Mouse (Mus musculus) forebrain, embryonic 14.5 days (tissue): ENCODE data around the gene Eapp. TPM values are rescaled to one million over a fixed set of nuclear protein-coding genes. Genes with fewer than 3 reads are reported as not detected.

Experiments
- ATAC-seq: fragments of 200-750 bp; cut with Nextera tagmentation; 2 replicates; pipeline ENCODE4 v1.8.0; 2017; ENCODE audit warnings: mild to moderate bottlenecking, moderate library complexity
- DNase-seq: peaks from one replicate; pipeline ENCODE4 v3.0.0-alpha.2; 2015; ENCODE audit warnings: low spot score
- H3K27ac ChIP-seq: fragments of 300-500 bp; sonication (generic); 2 replicates; pipeline ENCODE4 v1.5.1; 2014; ENCODE audit warnings: low read depth, mild to moderate bottlenecking, control low read depth, low read length, moderate library complexity
- H3K27me3 ChIP-seq: fragments of 300-500 bp; sonication (generic); replicated peaks from 2 replicates; pipeline ENCODE4 v1.6.1; 2014; ENCODE audit warnings: low read length, control low read depth, mixed read lengths; ENCODE audit not compliant: control insufficient read depth, insufficient read depth
- H3K36me3 ChIP-seq: fragments of 300-500 bp; sonication (generic); 2 replicates; pipeline ENCODE4 v1.6.1; 2014; ENCODE audit warnings: low read length, control low read depth; ENCODE audit not compliant: control insufficient read depth, insufficient read depth
- H3K4me1 ChIP-seq: fragments of 300-500 bp; sonication (generic); 2 replicates; pipeline ENCODE4 v1.6.1; 2014; ENCODE audit warnings: antibody characterized with exemption, low read length, control low read depth; ENCODE audit not compliant: control insufficient read depth, insufficient read depth
- H3K4me2 ChIP-seq: fragments of 300-500 bp; sonication (generic); 2 replicates; pipeline ENCODE4 v1.6.1; 2014; ENCODE audit warnings: mild to moderate bottlenecking, control low read depth, low read length
- H3K4me3 ChIP-seq: fragments of 300-500 bp; sonication (generic); 2 replicates; pipeline ENCODE4 v1.5.1; 2014; ENCODE audit warnings: low read depth, low read length, control low read depth
- H3K9ac ChIP-seq: fragments of 300-500 bp; sonication (generic); 2 replicates; pipeline ENCODE4 v1.6.1; 2014; ENCODE audit warnings: mild to moderate bottlenecking, low read length, control low read depth, moderate library complexity
- H3K9me3 ChIP-seq: fragments of 300-500 bp; sonication (generic); replicated peaks from 2 replicates; pipeline ENCODE4 v1.6.1; 2016; ENCODE audit warnings: low read length, control low read depth, mixed read lengths; ENCODE audit not compliant: control insufficient read depth
- WGBS: fragments of 180-500 bp; shearing (Covaris S2); extraction: QIAGEN DNeasy Blood & Tissue Kit; methylation state at CpG from one replicate; pipeline ENCODE4 v1.1.7; 2014; 5-methylcytosine and 5-hydroxymethylcytosine counted together
- polyA plus RNA-seq: library from polyadenylated mRNA; unstranded; fragments of >200 nt; fragmentation: Nextera tagmentation; extraction: Ambion mirVana; gene quantifications from 2 replicates; pipeline ENCODE4 v1.2.1, GENCODE M21; 2014

The Eapp gene
- polyA plus RNA-seq, 1 experiment from 2014 or later: 87.0 TPM

GRCm38 (mm10) chr12:54652346-54652745 lies 43.4 kb downstream of the Eapp start:
- 93% methylated on average over 12 of the region's 12 CpGs for WGBS
- Histone ChIP-seq H3K36me3 (peaks cover 6% of the 10 kb centered on the region; the same call in 1 of the 2 replicates), H3K27ac (no peak overlapping the region), H3K9me3 (no peaks in the 10 kb centered on the region), H3K9ac (no peak overlapping the region), H3K27me3 (no peaks in the 10 kb centered on the region), H3K4me3 (no peak overlapping the region), H3K4me1 (peaks cover 15% of the 10 kb centered on the region), H3K4me2 (no peak overlapping the region)
- DNase-seq (no peak), ATAC-seq (no peak)

GRCm38 (mm10) chr12:54651820-54652219 lies 43.9 kb downstream of the Eapp start:
- no peak for ATAC-seq
- no peak overlapping the region for H3K27ac ChIP-seq
- no peak overlapping the region for H3K4me2 ChIP-seq
- no peak for DNase-seq
- H3K27me3 ChIP-seq: no peaks in the 10 kb centered on the region
- no peak overlapping the region for H3K4me3 ChIP-seq
- peaks cover 6% of the 10 kb centered on the region; the same call in 1 of the 2 replicates for H3K36me3 ChIP-seq
- H3K4me1 ChIP-seq: peaks cover 13% of the 10 kb centered on the region
- 82% methylated on average over 8 of the region's 8 CpGs for WGBS
- no peaks in the 10 kb centered on the region for H3K9me3 ChIP-seq
- no peak overlapping the region for H3K9ac ChIP-seq

- Histone ChIP-seq H3K9ac (no peak overlapping the region), H3K4me3 (no peak overlapping the region), H3K9me3 (no peaks in the 10 kb centered on the region), H3K27me3 (no peaks in the 10 kb centered on the region), H3K36me3 (peaks cover 10% of the 10 kb centered on the region; the same call in 1 of the 2 replicates), H3K4me2 (no peak overlapping the region), H3K4me1 (peaks cover 13% of the 10 kb centered on the region), H3K27ac (no peak overlapping the region)
- ATAC-seq (no peak), DNase-seq (no peak)
- 72% methylated on average over 1 of the region's 1 CpGs for WGBS
Measured at GRCm38 (mm10) chr12:54651158-54651557, 44.5 kb downstream of the Eapp start.

GRCm38 (mm10) chr12:54644947-54645346 lies 50.8 kb downstream of the Eapp start:
- Histone ChIP-seq H3K4me3 (no peak overlapping the region), H3K4me1 (no peaks in the 10 kb centered on the region), H3K9me3 (no peaks in the 10 kb centered on the region), H3K27ac (no peak overlapping the region), H3K9ac (no peak overlapping the region), H3K36me3 (peaks cover 6% of the 10 kb centered on the region; the same call in 1 of the 2 replicates), H3K27me3 (no peaks in the 10 kb centered on the region), H3K4me2 (no peak overlapping the region)
- no peak for DNase-seq
- whole genome bisulfite sequencing: 76% methylated on average over 2 of the region's 2 CpGs
- no peak for ATAC-seq

GRCm38 (mm10) chr12:54643320-54643892 lies 52.3 kb downstream of the Eapp start:
- Histone ChIP-seq H3K9me3 (no peaks in the 10 kb centered on the region), H3K4me1 (no peaks in the 10 kb centered on the region), H3K4me3 (no peak overlapping the region), H3K4me2 (no peak overlapping the region), H3K9ac (no peak overlapping the region), H3K36me3 (peaks cover 4% of the 10 kb centered on the region; the same call in 1 of the 2 replicates), H3K27me3 (no peaks in the 10 kb centered on the region), H3K27ac (no peak overlapping the region)
- no peak for ATAC-seq
- no peak for DNase-seq
- WGBS: 90% methylated on average over 5 of the region's 5 CpGs

- no peaks in the 10 kb centered on the region for H3K36me3 ChIP-seq
- no peak overlapping the region for H3K27ac ChIP-seq
- no peak for DNase-seq
- 97% methylated on average over 4 of the region's 4 CpGs for WGBS
- H3K9me3 ChIP-seq: no peaks in the 10 kb centered on the region
- no peaks in the 10 kb centered on the region for H3K4me1 ChIP-seq
- H3K4me2 ChIP-seq: no peak overlapping the region
- no peak for ATAC-seq
- no peak overlapping the region for H3K9ac ChIP-seq
- H3K27me3 ChIP-seq: no peaks in the 10 kb centered on the region
- H3K4me3 ChIP-seq: no peak overlapping the region
Measured at GRCm38 (mm10) chr12:54641374-54641773, 54.3 kb downstream of the Eapp start.

GRCm38 (mm10) chr12:54640259-54640658 lies 55.4 kb downstream of the Eapp start:
- ATAC-seq (no peak), DNase-seq (no peak)
- Histone ChIP-seq H3K4me3 (no peak overlapping the region), H3K27ac (no peak overlapping the region), H3K27me3 (no peaks in the 10 kb centered on the region), H3K4me2 (no peak overlapping the region), H3K4me1 (no peaks in the 10 kb centered on the region), H3K9ac (no peak overlapping the region), H3K9me3 (no peaks in the 10 kb centered on the region), H3K36me3 (no peaks in the 10 kb centered on the region)
- 85% methylated on average over 6 of the region's 6 CpGs for WGBS

- ATAC-seq (no peak), DNase-seq (no peak)
- no peak overlapping the region for H3K4me3 ChIP-seq
- H3K27ac ChIP-seq: no peak overlapping the region
- 78% methylated on average over 1 of the region's 1 CpGs for WGBS
- no peaks in the 10 kb centered on the region for H3K9me3 ChIP-seq
- no peaks in the 10 kb centered on the region for H3K4me1 ChIP-seq
- H3K4me2 ChIP-seq: no peak overlapping the region
- no peaks in the 10 kb centered on the region for H3K27me3 ChIP-seq
- no peaks in the 10 kb centered on the region for H3K36me3 ChIP-seq
- H3K9ac ChIP-seq: no peak overlapping the region
Measured at GRCm38 (mm10) chr12:54637033-54637432, 58.7 kb downstream of the Eapp start.

- ATAC-seq: no peak
- no peaks in the 10 kb centered on the region for H3K9me3 ChIP-seq
Measured at GRCm38 (mm10) chr12:54632141-54632540, 63.6 kb downstream of the Eapp start.

More at GRCm38 (mm10) chr12:54632141-54632540, 63.6 kb downstream of the Eapp start:
- H3K36me3 ChIP-seq: no peaks in the 10 kb centered on the region
- no peak overlapping the region for H3K4me3 ChIP-seq
- H3K27me3 ChIP-seq: no peaks in the 10 kb centered on the region
- H3K27ac ChIP-seq: no peak overlapping the region
- H3K9ac ChIP-seq: no peak overlapping the region
- DNase-seq: no peak
- H3K4me2 ChIP-seq: no peak overlapping the region
- H3K4me1 ChIP-seq: no peaks in the 10 kb centered on the region
- 43% methylated on average over 2 of the region's 2 CpGs for WGBS
